Mouse (Mus musculus) forebrain, postnatal 0 days (tissue): ENCODE data around the gene Hoxb6. TPM values are rescaled to one million over a fixed set of nuclear protein-coding genes. Genes with fewer than 3 reads are reported as not detected.

ENCODE experiments used
- ATAC-seq: fragments of 200-750 bp; cut with Nextera tagmentation; 2 replicates; pipeline ENCODE4 v1.8.0; 2017; ENCODE audit warnings: mild to moderate bottlenecking, moderate library complexity
- DNase-seq: peaks from one replicate; pipeline ENCODE4 v3.0.0-alpha.2; 2015
- H3K27ac ChIP-seq: fragments of 300-500 bp; sonication (generic); 2 replicates; pipeline ENCODE4 v1.5.1; 2014; ENCODE audit warnings: low read depth, mild to moderate bottlenecking, antibody characterized with exemption, low read length, moderate library complexity, mixed read lengths
- H3K27me3 ChIP-seq: fragments of 300-500 bp; sonication (generic); 2 replicates; pipeline ENCODE4 v1.6.1; 2014; ENCODE audit warnings: mild to moderate bottlenecking, low read length, mixed read lengths; ENCODE audit not compliant: insufficient read depth
- H3K36me3 ChIP-seq: fragments of 300-500 bp; sonication (generic); 2 replicates; pipeline ENCODE4 v1.6.1; 2014; ENCODE audit warnings: mild to moderate bottlenecking, moderate library complexity; ENCODE audit not compliant: insufficient read depth
- H3K4me1 ChIP-seq: fragments of 300-500 bp; sonication (generic); 2 replicates; pipeline ENCODE4 v1.6.1; 2014; ENCODE audit warnings: antibody characterized with exemption; ENCODE audit not compliant: insufficient read depth
- H3K4me2 ChIP-seq: fragments of 300-500 bp; sonication (generic); 2 replicates; pipeline ENCODE4 v1.6.1; 2014; ENCODE audit warnings: low read depth, mild to moderate bottlenecking, moderate library complexity
- H3K4me3 ChIP-seq: fragments of 300-500 bp; sonication (generic); 2 replicates; pipeline ENCODE4 v1.5.1; 2014; ENCODE audit warnings: low read depth, low read length, mixed read lengths
- H3K9ac ChIP-seq: fragments of 300-500 bp; sonication (generic); 2 replicates; pipeline ENCODE4 v1.6.1; 2014; ENCODE audit warnings: mild to moderate bottlenecking
- H3K9me3 ChIP-seq: fragments of 300-500 bp; sonication (generic); 2 replicates; pipeline ENCODE4 v1.6.1; 2016; ENCODE audit warnings: low read length
- CTCF ChIP-seq: sonication (generic); IDR thresholded peaks from 2 replicates; pipeline ENCODE4 v1.5.1; 2016; ENCODE audit warnings: antibody characterized with exemption, control low read depth, low read depth
- WGBS: fragments of 180-500 bp; shearing (Covaris S2); extraction: QIAGEN DNeasy Blood & Tissue Kit; methylation state at CpG from one replicate; pipeline ENCODE4 v1.1.7; 2014; 5-methylcytosine and 5-hydroxymethylcytosine counted together
- polyA plus RNA-seq: library from polyadenylated mRNA; unstranded; fragments of >200 nt; fragmentation: Nextera tagmentation; extraction: Ambion mirVana; gene quantifications from 2 replicates; pipeline ENCODE4 v1.2.1, GENCODE M21; 2015
- total RNA-seq: library from RNA; depleted of rRNA; stranded (reverse); fragments of >200 nt; gene quantifications from 2 replicates; pipeline ENCODE4 v1.2.3, GENCODE M21; 2014

Gene Hoxb6
- total and polyA plus RNA-seq, 2 experiments from 2014 or later = not detected

- TF ChIP-seq CTCF = no peak
- no peak overlapping the region for H3K9ac ChIP-seq
- no peak overlapping the region for H3K27ac ChIP-seq
- ATAC-seq = no peak
- no peak overlapping the region for H3K4me2 ChIP-seq
- H3K4me3 ChIP-seq = no peak overlapping the region
- WGBS = 3% methylated on average over 34 of the region's 34 CpGs
- H3K4me1 ChIP-seq = no peaks in the 10 kb centered on the region
- DNase-seq = no peak
- H3K27me3 ChIP-seq = peaks cover 99% of the 10 kb centered on the region
- H3K9me3 ChIP-seq = no peaks in the 10 kb centered on the region
- H3K36me3 ChIP-seq = no peaks in the 10 kb centered on the region
Measured at GRCm38 (mm10) chr11:96314671-96315343, 22.5 kb downstream of the Hoxb6 start.

- Histone ChIP-seq H3K9ac (no peak overlapping the region), H3K9me3 (no peaks in the 10 kb centered on the region), H3K27me3 (peaks cover 99% of the 10 kb centered on the region), H3K4me1 (no peaks in the 10 kb centered on the region), H3K4me2 (no peak overlapping the region), H3K27ac (no peak overlapping the region), H3K4me3 (no peak overlapping the region), H3K36me3 (no peaks in the 10 kb centered on the region)
- DNase-seq (no peak), ATAC-seq (no peak)
- no peak for TF ChIP-seq CTCF
- 2% methylated on average over 5 of the region's 5 CpGs for WGBS
Measured at GRCm38 (mm10) chr11:96315344-96315681, 23.0 kb downstream of the Hoxb6 start.

GRCm38 (mm10) chr11:96316696-96317607 lies 24.7 kb downstream of the Hoxb6 start:
- H3K27me3 ChIP-seq = peaks cover 99% of the 10 kb centered on the region
- H3K36me3 ChIP-seq = no peaks in the 10 kb centered on the region
- H3K4me1 ChIP-seq = no peaks in the 10 kb centered on the region
- H3K9ac ChIP-seq = no peak overlapping the region
- WGBS = 5% methylated on average over 18 of the region's 18 CpGs
- ATAC-seq (no peak), DNase-seq (peak; percentile 69)
- H3K4me3 ChIP-seq = no peak overlapping the region
- no peak overlapping the region for H3K27ac ChIP-seq
- no peaks in the 10 kb centered on the region for H3K9me3 ChIP-seq
- TF ChIP-seq CTCF = no peak
- H3K4me2 ChIP-seq = no peak overlapping the region

- no peak for TF ChIP-seq CTCF
- Histone ChIP-seq H3K27me3 (peaks cover 99% of the 10 kb centered on the region), H3K9ac (no peak within 1 kb of the TSS), H3K9me3 (no peaks in the 10 kb centered on the region), H3K4me2 (peak within 1 kb of the TSS; percentile 10; the same call in 1 of the 2 replicates), H3K4me3 (no peak within 1 kb of the TSS), H3K36me3 (no peaks in the 10 kb centered on the region), H3K27ac (no peak within 1 kb of the TSS), H3K4me1 (no peaks in the 10 kb centered on the region)
- WGBS = 1% methylated on average over 28 of the region's 28 CpGs
- ATAC-seq = no peak
- peak; percentile 62 for DNase-seq
Measured at GRCm38 (mm10) chr11:96317608-96318367, 25.5 kb downstream of the Hoxb6 start, which contains the start of gene Hoxb4. TSS of gene Hoxb4 (plus strand) at chr11:96318267.

GRCm38 (mm10) chr11:96318368-96319070 lies 26.2 kb downstream of the Hoxb6 start:
- Histone ChIP-seq H3K4me3 (no peak overlapping the region), H3K27ac (no peak overlapping the region)
- ATAC-seq = no peak

More at GRCm38 (mm10) chr11:96318368-96319070, 26.2 kb downstream of the Hoxb6 start:
- no peak for TF ChIP-seq CTCF
- WGBS = under 1% methylated on average over 34 of the region's 45 CpGs
- Histone ChIP-seq H3K4me2 (peak overlapping the region; percentile 10; the same call in 1 of the 2 replicates), H3K27me3 (peaks cover 99% of the 10 kb centered on the region), H3K9me3 (no peaks in the 10 kb centered on the region), H3K4me1 (no peaks in the 10 kb centered on the region), H3K9ac (no peak overlapping the region), H3K36me3 (no peaks in the 10 kb centered on the region)
- DNase-seq = no peak
